ENCODE assay signal across 47 mouse cellular contexts in genomic region chr8:106463795-106464194, GRCm38 (mm10). TPM values are rescaled to one million over a fixed set of nuclear protein-coding genes. Genes with fewer than 3 reads are reported as not detected.
"Had no signal": no experiment of that assay in that cellular context is flagged by ENCODE, and none has a peak within 500 bp of the region (broad histone marks: within the 10 kb centered on the region; RNA-seq: fewer than 3 reads in every experiment).

No protein-coding gene starts in this region.

- H3K4me3 ChIP-seq: limb, embryonic 12.5 days; limb, embryonic 13.5 days; limb, embryonic 15.5 days; liver, embryonic 12.5 days; liver, embryonic 13.5 days; liver, embryonic 15.5 days; lung, embryonic 15.5 days; megakaryocyte, embryonic 14.5 days; midbrain, embryonic 10.5 days; midbrain, embryonic 12.5 days; midbrain, embryonic 13.5 days; midbrain, embryonic 15.5 days; myocyte; neural tube, embryonic 12.5 days; neural tube, embryonic 13.5 days had no signal

- H3K36me3 ChIP-seq: limb, embryonic 12.5 days; limb, embryonic 13.5 days; limb, embryonic 15.5 days; liver, embryonic 12.5 days; liver, embryonic 13.5 days; liver, embryonic 15.5 days; lung, embryonic 15.5 days; midbrain, embryonic 10.5 days; midbrain, embryonic 12.5 days; midbrain, embryonic 13.5 days; midbrain, embryonic 15.5 days; neural tube, embryonic 12.5 days; neural tube, embryonic 13.5 days had no signal

- H3K4me1 ChIP-seq: limb, embryonic 12.5 days; limb, embryonic 13.5 days; limb, embryonic 15.5 days; liver, embryonic 15.5 days; lung, embryonic 15.5 days; megakaryocyte, embryonic 14.5 days; midbrain, embryonic 12.5 days; midbrain, embryonic 13.5 days; midbrain, embryonic 15.5 days; neural tube, embryonic 12.5 days had no signal

- H3K9ac ChIP-seq: limb, embryonic 12.5 days; limb, embryonic 13.5 days; limb, embryonic 15.5 days; liver, embryonic 12.5 days; liver, embryonic 13.5 days; liver, embryonic 14.5 days; liver, embryonic 15.5 days; liver, postnatal 0 days; lung, embryonic 14.5 days; lung, embryonic 15.5 days; midbrain, embryonic 12.5 days; midbrain, embryonic 13.5 days; midbrain, embryonic 15.5 days; neural tube, embryonic 12.5 days; neural tube, embryonic 13.5 days had no signal

- ATAC-seq: liver, embryonic 12.5 days; liver, postnatal 0 days; lung, postnatal 0 days; midbrain, embryonic 13.5 days; midbrain, embryonic 15.5 days; midbrain, embryonic 16.5 days had no signal

- H3K27ac ChIP-seq: limb, embryonic 12.5 days; limb, embryonic 13.5 days; limb, embryonic 15.5 days; liver, embryonic 12.5 days; liver, embryonic 13.5 days; liver, embryonic 14.5 days; liver, embryonic 15.5 days; lung, embryonic 15.5 days; macrophage; midbrain, embryonic 10.5 days; midbrain, embryonic 12.5 days; midbrain, embryonic 13.5 days; midbrain, embryonic 15.5 days; neural tube, embryonic 12.5 days; neural tube, embryonic 13.5 days had no signal

- H3K4me2 ChIP-seq: limb, embryonic 12.5 days; limb, embryonic 13.5 days; limb, embryonic 15.5 days; liver, embryonic 11.5 days; liver, embryonic 12.5 days; liver, embryonic 13.5 days; liver, embryonic 15.5 days; lung, embryonic 14.5 days; lung, embryonic 15.5 days; midbrain, embryonic 11.5 days; midbrain, embryonic 12.5 days; midbrain, embryonic 13.5 days; midbrain, embryonic 15.5 days; neural tube, embryonic 12.5 days; neural tube, embryonic 13.5 days had no signal

- DNase-seq: left cerebral cortex, postnatal 4 days; liver; liver, embryonic 13.5 days; liver, postnatal 0 days; lung, adult 18-20 months; lung, adult 2 months; lung, embryonic 14.5 days; lung, postnatal 10 days; lung, postnatal 14 days; lung, postnatal 36 days; lung, postnatal 4 days; midbrain, embryonic 14.5 days had no signal

- H3K27me3 ChIP-seq: limb, embryonic 12.5 days; limb, embryonic 13.5 days; limb, embryonic 15.5 days; liver, embryonic 12.5 days; liver, embryonic 13.5 days; liver, embryonic 15.5 days; lung, embryonic 15.5 days; midbrain, embryonic 12.5 days; midbrain, embryonic 13.5 days; midbrain, embryonic 15.5 days; neural tube, embryonic 12.5 days; neural tube, embryonic 13.5 days had no signal

- H3K9me3 ChIP-seq: limb, embryonic 12.5 days; limb, embryonic 13.5 days; limb, embryonic 15.5 days; liver, embryonic 12.5 days; liver, embryonic 13.5 days; liver, embryonic 15.5 days; lung, embryonic 15.5 days; midbrain, embryonic 10.5 days; midbrain, embryonic 12.5 days; midbrain, embryonic 13.5 days; midbrain, embryonic 15.5 days; neural tube, embryonic 12.5 days; neural tube, embryonic 13.5 days had no signal

RNA-seq across cellular contexts. Expression of gene 6030452D12Rik, which starts 36.5 kb away (rescaled TPM):
- total RNA-seq: left cerebral cortex, postnatal 10 days; left cerebral cortex, postnatal 14 days; left cerebral cortex, postnatal 25 days; left cerebral cortex, postnatal 36 days; left cerebral cortex, postnatal 4 days; liver, adult 2 months; megakaryocyte progenitor cell, adult 5-6 weeks; megakaryocyte, adult 5-6 weeks; megakaryocyte-erythroid progenitor cell, adult 5-6 weeks; midbrain, postnatal 0 days; monocyte, adult 5-6 weeks had no signal
- polyA plus RNA-seq: limb, embryonic 11.5 days; limb, embryonic 12.5 days; limb, embryonic 13.5 days; limb, embryonic 14.5 days; limb, embryonic 15.5 days; liver, adult 2 months; liver, embryonic 11.5 days; liver, embryonic 12.5 days; liver, embryonic 13.5 days; liver, embryonic 14.5 days; liver, embryonic 15.5 days; liver, embryonic 16.5 days; liver, postnatal 0 days; lung, adult 2 months; lung, embryonic 14.5 days; lung, embryonic 15.5 days; lung, embryonic 16.5 days; lung, postnatal 0 days; macrophage; midbrain, embryonic 10.5 days; midbrain, embryonic 11.5 days; midbrain, embryonic 12.5 days; midbrain, embryonic 13.5 days; midbrain, embryonic 14.5 days; midbrain, embryonic 15.5 days; midbrain, embryonic 16.5 days; midbrain, postnatal 0 days; myocyte; neural tube, embryonic 11.5 days; neural tube, embryonic 12.5 days; neural tube, embryonic 13.5 days had no signal

RNA-seq across cellular contexts. Expression of gene Cdh3, which starts 46.9 kb away (rescaled TPM):
- total RNA-seq: megakaryocyte progenitor cell, adult 5-6 weeks; megakaryocyte, adult 5-6 weeks; megakaryocyte-erythroid progenitor cell, adult 5-6 weeks; monocyte, adult 5-6 weeks had no signal
- polyA plus RNA-seq: macrophage had no signal
